Mouse (Mus musculus): ENCODE results near the gene Ebpl.

DNA sequence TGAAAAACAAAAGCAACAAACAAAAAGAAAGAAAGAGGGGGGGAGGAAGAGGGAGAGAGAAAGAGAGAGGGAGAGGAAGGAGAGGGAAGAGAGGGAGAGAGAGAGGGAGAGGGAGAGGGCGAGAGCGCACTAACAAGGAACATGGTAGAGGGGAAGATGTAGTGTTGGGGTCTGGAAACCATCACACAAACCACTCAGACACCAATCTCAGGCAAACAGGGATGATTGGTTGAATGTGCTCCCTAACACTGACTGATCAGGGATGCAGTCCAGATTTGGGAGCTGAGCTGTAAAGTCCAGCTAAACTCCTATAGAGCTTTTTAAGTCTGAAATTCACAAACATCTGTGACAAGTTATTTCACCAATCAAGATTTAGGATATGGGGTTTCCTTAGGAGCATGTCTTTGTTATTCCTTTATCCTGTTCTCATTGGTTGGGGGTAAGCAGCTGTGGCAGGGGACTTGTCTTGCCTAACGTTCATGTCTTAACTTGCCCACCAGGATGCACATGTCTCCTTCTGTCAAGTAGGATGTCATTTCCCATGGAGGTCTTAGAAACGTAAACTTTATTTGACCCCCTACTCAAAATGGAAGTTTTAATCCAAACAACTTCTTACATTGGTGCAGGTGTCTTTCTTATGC is 56.1 kb downstream of the Ebpl start:
- no peak for TF ChIP-seq CTCF (IDR thresholded peaks at IDR 0.05; ENCODE audit: borderline replicate concordance, insufficient read depth, low read depth, low read length)
- TF ChIP-seq POLR2A (IDR thresholded peaks at IDR 0.05; ENCODE audit: borderline replicate concordance, insufficient read depth, low read length), result no peak
